Mouse (Mus musculus) right cerebral cortex, postnatal 36 days (tissue): ENCODE measurements around the gene Grap2.
A peak's percentile ranks its signal among the peaks of the same experiment; 100 is the strongest.

ENCODE experiments used
- DNase-seq, 2 experiments: peaks; one replicate each; pipeline ENCODE4 v3.0.0; 2022; ENCODE audit warnings: low spot score in 2 of 2, mixed read lengths in 1 of 2

The Grap2 gene

DNA sequence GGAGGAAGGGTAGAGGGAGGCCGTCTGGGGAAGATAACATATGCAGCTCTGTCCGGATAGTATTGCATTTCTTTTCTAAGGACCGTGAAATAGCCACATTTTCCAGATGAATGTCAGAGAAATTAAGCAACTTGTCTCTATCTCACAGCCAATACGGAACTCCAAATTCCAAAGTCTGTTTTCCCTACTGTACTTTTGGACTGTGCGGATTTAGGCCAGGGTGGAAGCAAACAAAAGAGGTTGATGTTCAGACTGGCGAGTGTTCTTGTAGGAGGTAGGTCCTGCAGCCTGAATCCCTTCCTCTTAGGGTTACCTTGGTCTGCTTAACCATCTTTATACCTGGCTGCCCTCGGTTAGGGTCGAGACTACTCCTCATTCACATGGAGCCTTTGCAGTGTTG, 109.9 kb downstream of the Grap2 start:
- no peak for DNase-seq

GRCm38 (mm10) chr15:80683151-80683550, 110.8 kb downstream of the Grap2 start:
- DNase-seq: no peak

DNA sequence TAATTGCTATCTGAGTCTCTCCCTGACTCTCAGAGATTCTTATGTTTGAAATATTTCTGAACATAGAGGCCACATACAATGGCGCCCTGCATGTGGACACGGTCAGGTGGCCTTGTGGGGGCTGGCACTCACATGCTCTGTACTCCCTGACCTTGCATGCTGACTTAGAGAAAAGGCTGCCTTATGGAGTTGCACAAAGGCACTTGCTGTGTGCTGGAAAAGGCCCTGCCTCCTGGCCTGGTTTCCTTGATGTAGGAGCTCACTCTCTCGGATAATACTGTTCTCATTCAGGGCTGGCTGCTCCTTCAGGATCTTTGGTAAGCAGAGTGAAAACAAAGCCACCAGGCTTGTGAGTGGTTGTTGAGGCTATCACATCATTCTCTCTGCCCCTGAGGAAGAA, 111.6 kb downstream of the Grap2 start:
- no peak for DNase-seq

- no peak for DNase-seq
Measured at GRCm38 (mm10) chr15:80684786-80685602, 112.6 kb downstream of the Grap2 start.

- DNase-seq: no peak
Measured at GRCm38 (mm10) chr15:80685603-80685895, 113.2 kb downstream of the Grap2 start.

DNA sequence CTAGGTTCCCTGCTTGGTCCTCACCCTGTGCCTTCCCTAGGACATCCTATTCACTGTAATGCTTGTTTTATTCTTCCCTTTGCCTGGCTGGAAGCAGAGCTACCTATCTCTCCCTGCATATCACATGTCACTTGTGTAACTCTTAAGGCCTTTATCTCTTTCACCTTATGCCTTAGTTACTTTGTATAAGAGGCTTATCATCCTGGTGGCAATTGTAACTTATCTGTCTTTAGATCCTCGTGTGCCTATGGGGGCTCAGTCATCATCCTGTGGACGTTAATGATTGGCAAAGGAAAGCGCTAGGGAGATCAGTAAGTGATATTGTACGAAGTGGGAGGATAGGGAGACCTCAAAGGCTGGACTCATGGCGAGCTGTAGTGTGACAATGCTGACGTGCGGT, 116.1 kb downstream of the Grap2 start:
- no peak for DNase-seq

DNA sequence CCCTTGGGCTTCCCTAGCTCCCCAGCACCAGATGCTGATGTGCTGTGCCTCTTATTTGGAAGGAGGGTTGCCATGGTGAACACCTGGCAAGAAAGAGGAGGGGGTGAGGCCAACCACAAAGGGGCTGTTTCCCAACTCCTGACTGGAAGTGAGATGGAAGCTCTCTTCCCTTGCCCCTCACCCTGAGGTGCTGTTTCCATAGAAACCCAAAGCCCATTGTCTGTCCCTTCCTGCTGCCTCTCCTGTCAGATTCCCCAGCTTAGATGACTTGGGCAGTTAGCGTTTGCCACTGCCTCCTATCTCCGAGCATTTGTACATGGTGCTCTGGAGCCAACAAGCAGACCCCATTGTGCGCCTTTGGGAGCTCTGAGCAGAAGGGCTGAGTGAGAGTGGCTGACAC, 121.1 kb downstream of the Grap2 start:
- no peak for DNase-seq

- peak in 1 of 2 experiments; percentile 59 for DNase-seq
Measured at GRCm38 (mm10) chr15:80694125-80694910, 121.9 kb downstream of the Grap2 start.

GRCm38 (mm10) chr15:80697564-80697963, 125.2 kb downstream of the Grap2 start:
- no peak for DNase-seq

- DNase-seq: no peak
Measured at GRCm38 (mm10) chr15:80701481-80702257, 129.3 kb downstream of the Grap2 start.
